Mouse (Mus musculus) WW6 (cell line): Measurements from ENCODE around the gene Cdhr3.

Experiments
- DNase-seq: peaks from one replicate; pipeline ENCODE4 v3.0.0-alpha.2; 2013; ENCODE audit warnings: low read depth, low spot score

The Cdhr3 gene

GRCm38 (mm10) chr12:33092775-33093174, at the start of gene Cdhr3:
Gene Cdhr3 (minus strand): TSS chr12:33092875.
- no peak for DNase-seq

GRCm38 (mm10) chr12:33139083-33139482, 46.4 kb upstream of the Cdhr3 start:
- no peak for DNase-seq

- no peak for DNase-seq
Measured at GRCm38 (mm10) chr12:33137857-33138256, 45.2 kb upstream of the Cdhr3 start.

- no peak for DNase-seq
Measured at GRCm38 (mm10) chr12:33131796-33132195, 39.1 kb upstream of the Cdhr3 start.

GRCm38 (mm10) chr12:33130401-33130800, 37.7 kb upstream of the Cdhr3 start:
- DNase-seq, result no peak

- peak; percentile 77 for DNase-seq
Measured at GRCm38 (mm10) chr12:33129410-33129809, 36.7 kb upstream of the Cdhr3 start.

- DNase-seq, result no peak
Measured at GRCm38 (mm10) chr12:33128702-33129101, 36.0 kb upstream of the Cdhr3 start.

- no peak for DNase-seq
Measured at GRCm38 (mm10) chr12:33128121-33128520, 35.4 kb upstream of the Cdhr3 start.

GRCm38 (mm10) chr12:33126243-33126642, 33.6 kb upstream of the Cdhr3 start:
- no peak for DNase-seq

- no peak for DNase-seq
Measured at GRCm38 (mm10) chr12:33125594-33126227, 33.0 kb upstream of the Cdhr3 start.

GRCm38 (mm10) chr12:33118624-33119301, 26.1 kb upstream of the Cdhr3 start:
- no peak for DNase-seq

- DNase-seq, result no peak
Measured at GRCm38 (mm10) chr12:33110894-33111471, 18.3 kb upstream of the Cdhr3 start.

GRCm38 (mm10) chr12:33109531-33109930, 16.9 kb upstream of the Cdhr3 start:
- no peak for DNase-seq

GRCm38 (mm10) chr12:33106438-33107167, 13.9 kb upstream of the Cdhr3 start:
- DNase-seq, result no peak

- no peak for DNase-seq
Measured at GRCm38 (mm10) chr12:33105724-33106123, 13.0 kb upstream of the Cdhr3 start.

- DNase-seq, result no peak
Measured at GRCm38 (mm10) chr12:33102342-33103115, 9.9 kb upstream of the Cdhr3 start.

- DNase-seq, result no peak
Measured at GRCm38 (mm10) chr12:33101627-33102026, 9.0 kb upstream of the Cdhr3 start.

- DNase-seq, result no peak
Measured at GRCm38 (mm10) chr12:33096017-33096416, 3.3 kb upstream of the Cdhr3 start.

GRCm38 (mm10) chr12:33092196-33092595, 479 bp downstream of the Cdhr3 start:
- no peak for DNase-seq

GRCm38 (mm10) chr12:33086151-33086550, 6.5 kb downstream of the Cdhr3 start:
- no peak for DNase-seq

GRCm38 (mm10) chr12:33084683-33085082, 8.0 kb downstream of the Cdhr3 start:
- peak; percentile 11 for DNase-seq

GRCm38 (mm10) chr12:33083362-33083761, 9.3 kb downstream of the Cdhr3 start:
- DNase-seq, result no peak
